Mouse (Mus musculus) heart, postnatal 4 days (tissue): Measurements from ENCODE around the gene Tmem177. TPM values are rescaled to one million over a fixed set of nuclear protein-coding genes. Genes with fewer than 3 reads are reported as not detected.

Source experiments
- DNase-seq: peaks from one replicate; pipeline ENCODE4 v3.0.0; 2021
- total RNA-seq, 2 experiments: library from RNA; stranded (reverse); gene quantifications; 2 replicates each; pipeline ENCODE4 v1.2.3; 2021

Gene Tmem177
- total RNA-seq, 2 experiments from 2014 or later = 7.3 to 8.3 TPM

- DNase-seq = no peak
Measured at GRCm38 (mm10) chr1:119886320-119886719, 26.7 kb downstream of the Tmem177 start.

- no peak for DNase-seq
Measured at GRCm38 (mm10) chr1:119884272-119884671, 28.7 kb downstream of the Tmem177 start.

GRCm38 (mm10) chr1:119878909-119879308 lies 34.1 kb downstream of the Tmem177 start:
- no peak for DNase-seq

- DNase-seq = no peak
Measured at GRCm38 (mm10) chr1:119877469-119877868, 35.5 kb downstream of the Tmem177 start.

GRCm38 (mm10) chr1:119868395-119869161 lies 44.4 kb downstream of the Tmem177 start:
- DNase-seq = no peak

GRCm38 (mm10) chr1:119867300-119867699 lies 45.7 kb downstream of the Tmem177 start:
- DNase-seq = no peak

GRCm38 (mm10) chr1:119865311-119865710 lies 47.7 kb downstream of the Tmem177 start:
- no peak for DNase-seq

- no peak for DNase-seq
Measured at GRCm38 (mm10) chr1:119863507-119864296, 49.3 kb downstream of the Tmem177 start.

- no peak for DNase-seq
Measured at GRCm38 (mm10) chr1:119859566-119859965, 53.4 kb downstream of the Tmem177 start.

Other genes starting within 250 kb of the Tmem177 start
- 10 to 100 TPM; 25.3 to 26.9 TPM for gene Ptpn4, start 75.6 kb downstream of the Tmem177 start, total RNA-seq
- not detected for gene Cfap221, start 84.0 kb upstream of the Tmem177 start, total RNA-seq
- gene Sctr, start 93.7 kb upstream of the Tmem177 start, total RNA-seq = under 1 TPM in 1 of 2 experiments, not detected in 1; 0.14 TPM
- 1 to 10 TPM; 3.6 to 5.5 TPM for gene Tmem37, start 160.9 kb upstream of the Tmem177 start, total RNA-seq
- gene Dbi, start 207.9 kb upstream of the Tmem177 start, total RNA-seq = 100 to 1,000 TPM; 404 to 419 TPM
- 10 to 100 TPM in 1 of 2 experiments, 1 to 10 TPM in 1; 6.6 to 10.3 TPM for gene 3110009E18Rik, start 208.0 kb upstream of the Tmem177 start, total RNA-seq